Mouse (Mus musculus): Measurements from ENCODE around the gene Sprr2a2. TPM values are rescaled to one million over a fixed set of nuclear protein-coding genes. Genes with fewer than 3 reads are reported as not detected.
"Not testable (repeated sequence)": the region's sequence is repeated elsewhere in the genome, so short reads cannot be mapped to it uniquely, and the experiment has no call there.

Sprr2a2 gene
- polyA plus RNA-seq, 1 experiment, result 133 TPM

- not testable (repeated sequence) for H3K36me3 ChIP-seq (ENCODE audit: control insufficient read depth, insufficient read depth, low read length, poor library complexity, severe bottlenecking); H3K4me1 ChIP-seq (ENCODE audit: control insufficient read depth, insufficient read depth, low read length); H3K27ac ChIP-seq (ENCODE audit: insufficient read depth, low read length); H3K9ac ChIP-seq (ENCODE audit: low read depth, poor library complexity, severe bottlenecking); H3K9me3 ChIP-seq (replicated peaks; ENCODE audit: control insufficient read depth, insufficient read depth, low read length, poor library complexity, severe bottlenecking); H3K27me3 ChIP-seq (ENCODE audit: control insufficient read depth, insufficient read depth, low read length, poor library complexity, severe bottlenecking); H3K4me3 ChIP-seq (ENCODE audit: low read depth, low read length)
Measured at GRCm38 (mm10) chr3:92227410-92227809, 11.7 kb downstream of the Sprr2a2 start.

- not testable (repeated sequence) for H3K27ac ChIP-seq (ENCODE audit: insufficient read depth, low read length); H3K27me3 ChIP-seq (ENCODE audit: control insufficient read depth, insufficient read depth, low read length, poor library complexity, severe bottlenecking); H3K4me1 ChIP-seq (ENCODE audit: control insufficient read depth, insufficient read depth, low read length); H3K36me3 ChIP-seq (ENCODE audit: control insufficient read depth, insufficient read depth, low read length, poor library complexity, severe bottlenecking); H3K9me3 ChIP-seq (replicated peaks; ENCODE audit: control insufficient read depth, insufficient read depth, low read length, poor library complexity, severe bottlenecking); H3K4me3 ChIP-seq (ENCODE audit: low read depth, low read length); H3K9ac ChIP-seq (ENCODE audit: low read depth, poor library complexity, severe bottlenecking)
Measured at GRCm38 (mm10) chr3:92236463-92237189, 20.9 kb downstream of the Sprr2a2 start.

- H3K9me3 ChIP-seq (replicated peaks; ENCODE audit: control insufficient read depth, insufficient read depth, low read length, poor library complexity, severe bottlenecking); H3K36me3 ChIP-seq (ENCODE audit: control insufficient read depth, insufficient read depth, low read length, poor library complexity, severe bottlenecking); H3K27me3 ChIP-seq (ENCODE audit: control insufficient read depth, insufficient read depth, low read length, poor library complexity, severe bottlenecking); H3K27ac ChIP-seq (ENCODE audit: insufficient read depth, low read length); H3K4me1 ChIP-seq (ENCODE audit: control insufficient read depth, insufficient read depth, low read length); H3K4me3 ChIP-seq (ENCODE audit: low read depth, low read length); H3K9ac ChIP-seq (ENCODE audit: low read depth, poor library complexity, severe bottlenecking): not testable (repeated sequence)
Measured at GRCm38 (mm10) chr3:92238736-92239135, 23.0 kb downstream of the Sprr2a2 start.

DNA sequence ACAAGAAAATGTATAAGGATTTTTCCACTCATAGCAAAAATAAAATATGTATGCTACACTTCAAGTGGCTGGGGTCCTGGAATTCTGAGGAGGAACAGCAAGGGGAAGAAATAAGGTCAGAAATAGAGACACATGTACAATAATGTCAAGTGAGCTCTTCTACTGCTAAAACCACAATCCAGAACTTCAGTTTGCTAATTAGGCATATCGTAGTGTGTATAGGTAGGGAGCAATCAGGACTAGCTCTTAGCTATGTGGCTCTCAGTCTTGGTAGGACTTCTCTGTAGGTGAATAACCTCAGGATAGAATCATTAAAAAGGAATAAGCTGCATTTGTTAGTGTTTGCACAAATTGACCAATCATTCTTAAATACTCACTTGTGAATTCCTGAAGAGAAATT, 23.5 kb downstream of the Sprr2a2 start:
- not testable (repeated sequence) for H3K4me3 ChIP-seq (ENCODE audit: low read depth, low read length); H3K4me1 ChIP-seq (ENCODE audit: control insufficient read depth, insufficient read depth, low read length); H3K9me3 ChIP-seq (replicated peaks; ENCODE audit: control insufficient read depth, insufficient read depth, low read length, poor library complexity, severe bottlenecking); H3K27ac ChIP-seq (ENCODE audit: insufficient read depth, low read length); H3K27me3 ChIP-seq (ENCODE audit: control insufficient read depth, insufficient read depth, low read length, poor library complexity, severe bottlenecking); H3K36me3 ChIP-seq (ENCODE audit: control insufficient read depth, insufficient read depth, low read length, poor library complexity, severe bottlenecking); H3K9ac ChIP-seq (ENCODE audit: low read depth, poor library complexity, severe bottlenecking)

DNA sequence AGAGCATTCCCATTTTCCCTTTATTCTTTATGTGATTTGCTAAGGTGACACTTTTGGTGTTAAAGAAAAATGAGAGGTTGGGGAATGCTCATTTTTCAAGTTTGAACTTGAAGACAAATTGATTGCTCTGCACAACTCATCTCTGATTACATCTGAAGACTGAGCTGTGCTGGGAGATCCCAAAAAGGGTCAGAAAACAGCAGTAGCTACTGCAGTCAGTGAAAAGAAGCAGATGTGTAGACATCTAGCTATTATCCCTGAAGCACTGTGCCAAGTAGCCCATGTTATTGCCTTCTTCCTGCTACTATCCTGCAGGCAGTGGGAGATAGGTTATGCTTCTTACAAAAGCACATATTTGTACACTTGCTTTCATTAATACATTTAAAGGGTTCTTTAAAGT, 29.1 kb downstream of the Sprr2a2 start:
- not testable (repeated sequence) for H3K27me3 ChIP-seq (ENCODE audit: control insufficient read depth, insufficient read depth, low read length, poor library complexity, severe bottlenecking); H3K4me3 ChIP-seq (ENCODE audit: low read depth, low read length); H3K27ac ChIP-seq (ENCODE audit: insufficient read depth, low read length); H3K9me3 ChIP-seq (replicated peaks; ENCODE audit: control insufficient read depth, insufficient read depth, low read length, poor library complexity, severe bottlenecking); H3K4me1 ChIP-seq (ENCODE audit: control insufficient read depth, insufficient read depth, low read length); H3K36me3 ChIP-seq (ENCODE audit: control insufficient read depth, insufficient read depth, low read length, poor library complexity, severe bottlenecking); H3K9ac ChIP-seq (ENCODE audit: low read depth, poor library complexity, severe bottlenecking)

DNA sequence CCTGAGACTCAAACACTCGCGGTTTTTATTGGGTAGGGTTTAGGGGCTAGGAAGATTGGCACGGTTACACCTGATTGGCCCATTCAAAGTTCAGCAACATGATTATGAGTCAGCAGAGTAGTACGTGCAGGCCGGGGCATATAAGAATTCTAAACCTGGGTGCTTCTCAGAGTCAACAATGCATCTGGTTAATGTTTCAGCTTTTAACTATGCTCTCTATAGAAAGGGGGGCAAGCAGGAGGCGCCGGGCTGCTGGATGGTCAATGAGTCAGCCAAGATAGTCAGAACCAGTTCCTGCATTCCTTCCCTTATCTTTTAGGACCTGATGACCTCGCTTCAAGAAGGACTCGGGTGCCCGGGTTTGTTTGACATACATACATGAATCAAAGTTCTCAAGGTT, 30.5 kb downstream of the Sprr2a2 start:
- not testable (repeated sequence) for H3K9ac ChIP-seq (ENCODE audit: low read depth, poor library complexity, severe bottlenecking); H3K4me3 ChIP-seq (ENCODE audit: low read depth, low read length); H3K9me3 ChIP-seq (replicated peaks; ENCODE audit: control insufficient read depth, insufficient read depth, low read length, poor library complexity, severe bottlenecking); H3K27me3 ChIP-seq (ENCODE audit: control insufficient read depth, insufficient read depth, low read length, poor library complexity, severe bottlenecking); H3K36me3 ChIP-seq (ENCODE audit: control insufficient read depth, insufficient read depth, low read length, poor library complexity, severe bottlenecking); H3K4me1 ChIP-seq (ENCODE audit: control insufficient read depth, insufficient read depth, low read length); H3K27ac ChIP-seq (ENCODE audit: insufficient read depth, low read length)

DNA sequence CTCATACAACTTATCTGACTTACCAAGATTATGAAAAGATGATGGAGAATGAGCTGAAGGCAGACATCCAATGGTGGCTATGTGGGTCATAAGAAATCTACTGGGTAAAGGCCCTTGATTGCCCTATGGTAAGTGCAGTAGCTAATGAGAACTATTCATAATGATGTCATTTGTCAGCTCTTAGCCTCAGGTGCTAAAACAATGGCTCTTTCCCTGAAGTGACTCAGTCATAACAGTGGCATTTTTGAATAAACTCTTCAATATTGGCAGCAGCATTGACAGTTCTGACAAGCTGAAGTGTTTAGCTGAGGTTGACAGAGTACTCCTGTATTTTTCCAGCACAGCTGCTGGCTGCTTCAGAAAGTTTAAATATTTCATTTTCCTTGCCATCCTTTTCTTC, 32.8 kb downstream of the Sprr2a2 start:
- H3K9me3 ChIP-seq (replicated peaks; ENCODE audit: control insufficient read depth, insufficient read depth, low read length, poor library complexity, severe bottlenecking); H3K27ac ChIP-seq (ENCODE audit: insufficient read depth, low read length); H3K4me3 ChIP-seq (ENCODE audit: low read depth, low read length); H3K27me3 ChIP-seq (ENCODE audit: control insufficient read depth, insufficient read depth, low read length, poor library complexity, severe bottlenecking); H3K36me3 ChIP-seq (ENCODE audit: control insufficient read depth, insufficient read depth, low read length, poor library complexity, severe bottlenecking); H3K9ac ChIP-seq (ENCODE audit: low read depth, poor library complexity, severe bottlenecking); H3K4me1 ChIP-seq (ENCODE audit: control insufficient read depth, insufficient read depth, low read length): not testable (repeated sequence)

DNA sequence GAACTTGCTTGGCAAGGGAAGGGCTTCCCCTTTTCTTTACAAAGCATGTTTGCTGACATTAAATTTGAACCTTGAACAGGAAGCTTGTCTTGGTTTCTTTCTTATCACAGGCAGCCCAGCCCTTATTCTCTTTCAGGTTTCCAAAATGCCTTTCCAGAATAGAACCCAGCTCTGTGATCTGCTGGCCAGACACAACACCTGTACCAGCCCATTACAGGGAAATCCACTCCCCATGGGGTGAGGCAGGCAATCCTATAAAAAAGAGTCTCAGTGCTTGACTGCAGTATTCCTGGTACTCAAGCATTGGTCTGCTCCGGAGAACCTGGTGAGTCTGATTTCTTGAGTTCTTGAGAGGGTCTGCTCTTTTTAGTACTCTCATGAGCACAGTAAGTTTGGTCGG, 34.7 kb downstream of the Sprr2a2 start:
- H3K9me3 ChIP-seq (replicated peaks; ENCODE audit: control insufficient read depth, insufficient read depth, low read length, poor library complexity, severe bottlenecking); H3K9ac ChIP-seq (ENCODE audit: low read depth, poor library complexity, severe bottlenecking); H3K4me3 ChIP-seq (ENCODE audit: low read depth, low read length); H3K27me3 ChIP-seq (ENCODE audit: control insufficient read depth, insufficient read depth, low read length, poor library complexity, severe bottlenecking); H3K36me3 ChIP-seq (ENCODE audit: control insufficient read depth, insufficient read depth, low read length, poor library complexity, severe bottlenecking); H3K27ac ChIP-seq (ENCODE audit: insufficient read depth, low read length); H3K4me1 ChIP-seq (ENCODE audit: control insufficient read depth, insufficient read depth, low read length): not testable (repeated sequence)

GRCm38 (mm10) chr3:92253860-92254259, 38.1 kb downstream of the Sprr2a2 start:
- H3K36me3 ChIP-seq (ENCODE audit: control insufficient read depth, insufficient read depth, low read length, poor library complexity, severe bottlenecking); H3K9ac ChIP-seq (ENCODE audit: low read depth, poor library complexity, severe bottlenecking); H3K27ac ChIP-seq (ENCODE audit: insufficient read depth, low read length); H3K4me3 ChIP-seq (ENCODE audit: low read depth, low read length); H3K27me3 ChIP-seq (ENCODE audit: control insufficient read depth, insufficient read depth, low read length, poor library complexity, severe bottlenecking); H3K4me1 ChIP-seq (ENCODE audit: control insufficient read depth, insufficient read depth, low read length); H3K9me3 ChIP-seq (replicated peaks; ENCODE audit: control insufficient read depth, insufficient read depth, low read length, poor library complexity, severe bottlenecking): not testable (repeated sequence)

DNA sequence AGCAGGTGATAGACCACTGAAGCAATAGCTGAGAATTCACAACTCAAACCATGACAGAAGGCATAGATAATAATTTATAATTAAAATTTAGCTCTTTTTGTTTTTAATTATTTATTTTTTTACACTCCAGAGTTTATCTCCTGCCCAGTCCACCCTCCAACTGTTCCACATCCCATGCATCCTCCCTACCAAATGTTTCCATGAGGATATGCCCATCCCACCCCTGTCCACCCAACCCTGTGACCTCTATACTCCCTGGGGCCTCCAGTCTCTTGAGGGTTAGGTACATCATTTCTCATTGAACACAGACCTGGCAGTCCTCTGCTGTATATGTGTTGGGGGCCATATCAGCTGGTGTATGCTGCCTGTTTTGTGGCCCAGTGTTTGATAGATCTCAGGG, 42.8 kb downstream of the Sprr2a2 start:
- H3K9me3 ChIP-seq (replicated peaks; ENCODE audit: control insufficient read depth, insufficient read depth, low read length, poor library complexity, severe bottlenecking); H3K9ac ChIP-seq (ENCODE audit: low read depth, poor library complexity, severe bottlenecking); H3K4me1 ChIP-seq (ENCODE audit: control insufficient read depth, insufficient read depth, low read length); H3K27ac ChIP-seq (ENCODE audit: insufficient read depth, low read length); H3K27me3 ChIP-seq (ENCODE audit: control insufficient read depth, insufficient read depth, low read length, poor library complexity, severe bottlenecking); H3K36me3 ChIP-seq (ENCODE audit: control insufficient read depth, insufficient read depth, low read length, poor library complexity, severe bottlenecking); H3K4me3 ChIP-seq (ENCODE audit: low read depth, low read length): not testable (repeated sequence)
